Comparison of ENCODE assay signal across 7 mouse cellular contexts in genomic region chr8:105965266-105965904, GRCm38 (mm10). TPM values are rescaled to one million over a fixed set of nuclear protein-coding genes. Genes with fewer than 3 reads are reported as not detected.
DNase-seq lines count a peak whose midpoint lies in the region; ATAC-seq and TF ChIP-seq lines count a peak whose summit lies in the region.

No protein-coding gene starts in this region.

- peaks cover 5 to 29% of the 10 kb centered on the region in 2 experiments; a peak in 3 of 4 replicates for H3K4me1 ChIP-seq in MEL (ENCODE audit: control insufficient read depth in 1 of 2, insufficient read depth in 2 of 2, low read length in 2 of 2)
- H3K4me1 ChIP-seq in bone marrow, adult 2 months (ENCODE audit: control insufficient read depth, insufficient read depth, low read length) = peaks cover 2% of the 10 kb centered on the region; the same call in 1 of the 2 replicates
- H3K4me1 ChIP-seq in hindbrain, embryonic 16.5 days (ENCODE audit: control insufficient read depth, insufficient read depth, low read depth, low read length) = peaks cover 9% of the 10 kb centered on the region
- H3K4me1 ChIP-seq in liver, embryonic 15.5 days (replicated peaks) = peaks cover 82% of the 10 kb centered on the region
- H3K4me1 ChIP-seq in neural tube, embryonic 13.5 days (replicated peaks) = peaks cover 11% of the 10 kb centered on the region

- H3K9me3 ChIP-seq in MEL (replicated peaks; ENCODE audit: insufficient read depth, low read length) = no peaks in the 10 kb centered on the region
- no peaks in the 10 kb centered on the region for H3K9me3 ChIP-seq in hindbrain, embryonic 16.5 days (ENCODE audit: control insufficient read depth, low read length)
- H3K9me3 ChIP-seq in liver, embryonic 15.5 days (replicated peaks) = no peaks in the 10 kb centered on the region
- no peaks in the 10 kb centered on the region for H3K9me3 ChIP-seq in neural tube, embryonic 13.5 days

- H3K4me3 ChIP-seq in MEL (ENCODE audit: control insufficient read depth in 1 of 2, insufficient read depth in 1 of 2, low read depth in 2 of 2, low read length in 2 of 2) = peak overlapping the region; percentile 90
- peak overlapping the region; percentile 78 for H3K4me3 ChIP-seq in bone marrow, adult 2 months (replicated peaks; ENCODE audit: control insufficient read depth, low read depth, low read length)
- H3K4me3 ChIP-seq in hindbrain, embryonic 16.5 days (ENCODE audit: low read length) = peak overlapping the region; percentile 55
- peak overlapping the region; percentile 77 for H3K4me3 ChIP-seq in liver, embryonic 15.5 days (replicated peaks)
- H3K4me3 ChIP-seq in neural tube, embryonic 13.5 days = peak overlapping the region; percentile 50

- ATAC-seq in hindbrain, embryonic 16.5 days = peak; percentile 63
- ATAC-seq in liver, embryonic 15.5 days (ENCODE audit: insufficient read depth) = peak; percentile 49
- ATAC-seq in neural tube, embryonic 13.5 days (ENCODE audit: low read depth) = peak; percentile 69

- TF ChIP-seq EP300 in MEL (IDR thresholded peaks at IDR 0.05; ENCODE audit: low read depth in 1 of 2, low read length in 2 of 2) = no peak

- no peak for TF ChIP-seq RAD21 in MEL (IDR thresholded peaks at IDR 0.05; ENCODE audit: low read depth, low read length)

- peak overlapping the region; percentile 63 for H3K4me2 ChIP-seq in hindbrain, embryonic 16.5 days (ENCODE audit: low read length)
- H3K4me2 ChIP-seq in liver, embryonic 15.5 days = peak overlapping the region; percentile 97
- H3K4me2 ChIP-seq in neural tube, embryonic 13.5 days = peak overlapping the region; percentile 60

- peak; percentile 81 for DNase-seq in MEL (ENCODE audit: low read depth, low spot score)
- peak; percentile 56 for DNase-seq in gastrocnemius, adult 18-20 months (ENCODE audit: low spot score)
- DNase-seq in thymus, postnatal 4 days = peak; percentile 77

- TF ChIP-seq CTCF in MEL (IDR thresholded peaks at IDR 0.05 in 2 of 3, conservative IDR thresholded peaks at IDR 0.05 in 1 of 3; ENCODE audit: control insufficient read depth in 1 of 3, insufficient read depth in 1 of 3, low read depth in 2 of 3, low read length in 3 of 3, poor library complexity in 1 of 3, severe bottlenecking in 1 of 3) = no peak
- no peak for TF ChIP-seq CTCF in bone marrow, adult 2 months (IDR thresholded peaks at IDR 0.05; ENCODE audit: control insufficient read depth, insufficient read depth, low read length)

- 3% methylated on average over 40 of the region's 40 CpGs for WGBS in bone marrow, adult 2 months
- 3% methylated on average over 32 of the region's 40 CpGs for WGBS in hindbrain, embryonic 16.5 days
- WGBS in liver, embryonic 15.5 days (ENCODE audit: insufficient replicate concordance) = 2% methylated on average over 40 of the region's 40 CpGs
- 3% methylated on average over 34 of the region's 40 CpGs for WGBS in neural tube, embryonic 13.5 days

- TF ChIP-seq POLR2A in MEL (IDR thresholded peaks at IDR 0.05; ENCODE audit: control insufficient read depth in 1 of 2, insufficient read depth in 1 of 2, low read depth in 1 of 2, low read length in 2 of 2, poor library complexity in 1 of 2) = no peak
- no peak for TF ChIP-seq POLR2A in bone marrow, adult 2 months (IDR thresholded peaks at IDR 0.05; ENCODE audit: borderline replicate concordance, control insufficient read depth, low read depth, low read length)

- peaks cover 20% of the 10 kb centered on the region for H3K79me2 ChIP-seq in MEL (ENCODE audit: control insufficient read depth, insufficient read depth, low read length, poor library complexity)

- H3K27me3 ChIP-seq in MEL (ENCODE audit: control insufficient read depth in 1 of 2, insufficient read depth in 2 of 2, low read length in 2 of 2) = no peaks in the 10 kb centered on the region
- peaks cover 28% of the 10 kb centered on the region for H3K27me3 ChIP-seq in hindbrain, embryonic 16.5 days (replicated peaks; ENCODE audit: control insufficient read depth, insufficient read depth, low read length)
- no peaks in the 10 kb centered on the region for H3K27me3 ChIP-seq in liver, embryonic 15.5 days
- peaks cover 45% of the 10 kb centered on the region for H3K27me3 ChIP-seq in neural tube, embryonic 13.5 days

- H3K27ac ChIP-seq in MEL (ENCODE audit: control insufficient read depth, low read depth, low read length) = peak overlapping the region; percentile 72
- H3K27ac ChIP-seq in bone marrow, adult 2 months (ENCODE audit: control insufficient read depth, insufficient read depth, low read depth, low read length, poor library complexity) = peak overlapping the region; percentile 61; the same call in 1 of the 2 replicates
- H3K27ac ChIP-seq in hindbrain, embryonic 16.5 days (ENCODE audit: low read depth, low read length) = peak overlapping the region; percentile 70; the same call in 1 of the 2 replicates
- H3K27ac ChIP-seq in liver, embryonic 15.5 days (replicated peaks) = peak overlapping the region; percentile 93
- no peak overlapping the region for H3K27ac ChIP-seq in neural tube, embryonic 13.5 days (replicated peaks)

- H3K36me3 ChIP-seq in MEL (ENCODE audit: control insufficient read depth in 1 of 2, insufficient read depth in 2 of 2, low read length in 2 of 2) = peaks cover 0 to 8% of the 10 kb centered on the region in 2 experiments; a peak in 2 of 4 replicates
- no peaks in the 10 kb centered on the region for H3K36me3 ChIP-seq in hindbrain, embryonic 16.5 days (ENCODE audit: control insufficient read depth, insufficient read depth, low read length)
- H3K36me3 ChIP-seq in liver, embryonic 15.5 days (replicated peaks) = peaks cover 3% of the 10 kb centered on the region
- H3K36me3 ChIP-seq in neural tube, embryonic 13.5 days = no peaks in the 10 kb centered on the region

- H3K9ac ChIP-seq in MEL (ENCODE audit: control insufficient read depth, low read depth, low read length, poor library complexity, severe bottlenecking) = peak overlapping the region; percentile 93
- H3K9ac ChIP-seq in hindbrain, embryonic 16.5 days (ENCODE audit: low read depth, low read length) = peak overlapping the region; percentile 65
- H3K9ac ChIP-seq in liver, embryonic 15.5 days = peak overlapping the region; percentile 75
- peak overlapping the region; percentile 68 for H3K9ac ChIP-seq in neural tube, embryonic 13.5 days

RNA-seq across cellular contexts. Expression of gene Slc12a4, which starts 0.5 kb away (rescaled TPM):
- total RNA-seq in MEL (2012; rRNA removed) = 22.2 and 25.6 TPM in 2 replicates
- 10 to 100 TPM in 1 of 2 experiments, not detected in 1; 32.3 TPM for polyA plus RNA-seq in MEL (2012; ENCODE audit: insufficient read depth in 1 of 2, insufficient read length in 2 of 2, low read depth in 1 of 2, low replicate concordance in 2 of 2, missing spikeins in 1 of 2)
- 15.9 and 21.3 TPM in 2 replicates for polyA plus RNA-seq in bone marrow, adult 2 months (2011; ENCODE audit: insufficient read depth, insufficient read length, low replicate concordance, missing spikeins)
- 10 to 100 TPM in 1 of 2 experiments, 1 to 10 TPM in 1; 8.7 to 16.1 TPM for total RNA-seq in gastrocnemius, adult 18-20 months (2021)
- polyA plus RNA-seq in hindbrain, embryonic 16.5 days (2015; fragmentation: Nextera tagmentation; extraction: Ambion mirVana) = 14.6 and 17.1 TPM in 2 replicates
- polyA plus RNA-seq in liver, embryonic 15.5 days (2015; fragmentation: Nextera tagmentation; extraction: Ambion mirVana) = 10.6 and 11.9 TPM in 2 replicates
- polyA plus RNA-seq in neural tube, embryonic 13.5 days (2015; fragmentation: Nextera tagmentation; extraction: Ambion mirVana) = 8.7 and 11.0 TPM in 2 replicates

RNA-seq across cellular contexts. Expression of gene Dpep3, which starts 13.8 kb away (rescaled TPM):
- not detected in 2 replicates for total RNA-seq in MEL (2012; rRNA removed)
- under 1 TPM in 1 of 2 experiments, not detected in 1; 0.11 TPM for polyA plus RNA-seq in MEL (2012; ENCODE audit: insufficient read depth in 1 of 2, insufficient read length in 2 of 2, low read depth in 1 of 2, low replicate concordance in 2 of 2, missing spikeins in 1 of 2)
- polyA plus RNA-seq in bone marrow, adult 2 months (2011; ENCODE audit: insufficient read depth, insufficient read length, low replicate concordance, missing spikeins) = not detected in 2 replicates
- total RNA-seq in gastrocnemius, adult 18-20 months (2021) = not detected
- not detected in 2 replicates for polyA plus RNA-seq in hindbrain, embryonic 16.5 days (2015; fragmentation: Nextera tagmentation; extraction: Ambion mirVana)
- not detected in 2 replicates for polyA plus RNA-seq in liver, embryonic 15.5 days (2015; fragmentation: Nextera tagmentation; extraction: Ambion mirVana)
- polyA plus RNA-seq in neural tube, embryonic 13.5 days (2015; fragmentation: Nextera tagmentation; extraction: Ambion mirVana) = not detected in 2 replicates

RNA-seq across cellular contexts. Expression of gene Lcat, which starts 22.2 kb away (rescaled TPM):
- 0.78 and 1.1 TPM in 2 replicates for total RNA-seq in MEL (2012; rRNA removed)
- polyA plus RNA-seq in MEL (2012; ENCODE audit: insufficient read depth in 1 of 2, insufficient read length in 2 of 2, low read depth in 1 of 2, low replicate concordance in 2 of 2, missing spikeins in 1 of 2) = 1 to 10 TPM in 1 of 2 experiments, not detected in 1; 2.5 TPM
- 4.6 and 15.5 TPM in 2 replicates for polyA plus RNA-seq in bone marrow, adult 2 months (2011; ENCODE audit: insufficient read depth, insufficient read length, low replicate concordance, missing spikeins)
- total RNA-seq in gastrocnemius, adult 18-20 months (2021) = under 1 TPM; 0.16 to 0.66 TPM
- 6.0 and 9.9 TPM in 2 replicates for polyA plus RNA-seq in hindbrain, embryonic 16.5 days (2015; fragmentation: Nextera tagmentation; extraction: Ambion mirVana)
- 70.8 and 85.2 TPM in 2 replicates for polyA plus RNA-seq in liver, embryonic 15.5 days (2015; fragmentation: Nextera tagmentation; extraction: Ambion mirVana)
- polyA plus RNA-seq in neural tube, embryonic 13.5 days (2015; fragmentation: Nextera tagmentation; extraction: Ambion mirVana) = 0.59 and 0.71 TPM in 2 replicates

RNA-seq across cellular contexts. Expression of gene Dus2, which starts 25.8 kb away (rescaled TPM):
- 8.6 and 9.2 TPM in 2 replicates for total RNA-seq in MEL (2012; rRNA removed)
- polyA plus RNA-seq in MEL (2012; ENCODE audit: insufficient read depth in 1 of 2, insufficient read length in 2 of 2, low read depth in 1 of 2, low replicate concordance in 2 of 2, missing spikeins in 1 of 2) = 10 to 100 TPM in 1 of 2 experiments, not detected in 1; 11.9 TPM
- 13.5 and 17.1 TPM in 2 replicates for polyA plus RNA-seq in bone marrow, adult 2 months (2011; ENCODE audit: insufficient read depth, insufficient read length, low replicate concordance, missing spikeins)
- 10 to 100 TPM in 1 of 2 experiments, 1 to 10 TPM in 1; 9.6 to 10.4 TPM for total RNA-seq in gastrocnemius, adult 18-20 months (2021)
- polyA plus RNA-seq in hindbrain, embryonic 16.5 days (2015; fragmentation: Nextera tagmentation; extraction: Ambion mirVana) = 30.3 and 31.8 TPM in 2 replicates
- polyA plus RNA-seq in liver, embryonic 15.5 days (2015; fragmentation: Nextera tagmentation; extraction: Ambion mirVana) = 10.5 and 12.0 TPM in 2 replicates
- 21.5 and 23.1 TPM in 2 replicates for polyA plus RNA-seq in neural tube, embryonic 13.5 days (2015; fragmentation: Nextera tagmentation; extraction: Ambion mirVana)

RNA-seq across cellular contexts. Expression of gene Psmb10, which starts 27.1 kb away (rescaled TPM):
- 228 and 275 TPM in 2 replicates for total RNA-seq in MEL (2012; rRNA removed)
- polyA plus RNA-seq in MEL (2012; ENCODE audit: insufficient read depth in 1 of 2, insufficient read length in 2 of 2, low read depth in 1 of 2, low replicate concordance in 2 of 2, missing spikeins in 1 of 2) = 100 to 1,000 TPM in 1 of 2 experiments, not detected in 1; 193 TPM
- polyA plus RNA-seq in bone marrow, adult 2 months (2011; ENCODE audit: insufficient read depth, insufficient read length, low replicate concordance, missing spikeins) = 88.5 and 149 TPM in 2 replicates
- total RNA-seq in gastrocnemius, adult 18-20 months (2021) = 10 to 100 TPM; 19.4 to 27.2 TPM
- 81.8 and 93.0 TPM in 2 replicates for polyA plus RNA-seq in hindbrain, embryonic 16.5 days (2015; fragmentation: Nextera tagmentation; extraction: Ambion mirVana)
- 45.0 and 47.9 TPM in 2 replicates for polyA plus RNA-seq in liver, embryonic 15.5 days (2015; fragmentation: Nextera tagmentation; extraction: Ambion mirVana)
- 43.1 and 43.2 TPM in 2 replicates for polyA plus RNA-seq in neural tube, embryonic 13.5 days (2015; fragmentation: Nextera tagmentation; extraction: Ambion mirVana)
